Mouse (Mus musculus) hindlimb bud, embryonic 11.5 days (tissue): ENCODE data around the gene Cfhr2.
"Not testable (repeated sequence)": the region's sequence is repeated elsewhere in the genome, so short reads cannot be mapped to it uniquely, and the experiment has no call there.

Experiments
- DNase-seq: peaks from one replicate; pipeline ENCODE4 v3.0.0-alpha.2; 2012; ENCODE audit warnings: low read depth, low spot score; ENCODE audit errors: extremely low spot score

The Cfhr2 gene

GRCm38 (mm10) chr1:139858548-139858947 lies at the start of gene Cfhr2:
Cfhr2 (minus strand) TSS chr1:139858702.
- no peak for DNase-seq

GRCm38 (mm10) chr1:139863751-139864150 lies 5.2 kb upstream of the Cfhr2 start:
- no peak for DNase-seq

- no peak for DNase-seq
These were observed 1.7 kb upstream of the Cfhr2 start for GRCm38 (mm10) chr1:139860176-139860575.

- no peak for DNase-seq
These were observed 18.8 kb downstream of the Cfhr2 start for GRCm38 (mm10) chr1:139839699-139840098.

GRCm38 (mm10) chr1:139839290-139839689 lies 19.2 kb downstream of the Cfhr2 start:
- DNase-seq = no peak

- DNase-seq = no peak
These were observed 49.9 kb downstream of the Cfhr2 start for GRCm38 (mm10) chr1:139808594-139808993.

- DNase-seq = no peak
These were observed 77.4 kb downstream of the Cfhr2 start, which contains the start of gene Gm4788 for GRCm38 (mm10) chr1:139781143-139781542. Gm4788 (minus strand) TSS chr1:139781243.

- DNase-seq = not testable (repeated sequence)
These were observed 88.6 kb downstream of the Cfhr2 start for GRCm38 (mm10) chr1:139769913-139770312.
